7 mouse cellular contexts compared by ENCODE assay signal in genomic region chr4:106989226-106989983, GRCm38 (mm10).
DNase-seq lines count a peak whose midpoint lies in the region; ATAC-seq lines count a peak whose summit lies in the region.

No protein-coding gene starts in this region.

- DNase-seq in lung, postnatal 25 days (ENCODE audit: low spot score) = no peak
- DNase-seq in cerebellum, adult 11 months = peak; percentile 49
- DNase-seq in gastrocnemius, postnatal 25 days = no peak
- no peak for DNase-seq in spleen, postnatal 14 days (ENCODE audit: low spot score in 2 of 2)

- 61% methylated on average over 10 of the region's 10 CpGs for WGBS in lung, embryonic 16.5 days
- WGBS in forebrain, embryonic 13.5 days = 6% methylated on average over 10 of the region's 10 CpGs
- WGBS in midbrain, embryonic 15.5 days = 7% methylated on average over 10 of the region's 10 CpGs

- no peaks in the 10 kb centered on the region for H3K27me3 ChIP-seq in lung, embryonic 16.5 days (ENCODE audit: control insufficient read depth, insufficient read depth, low read depth, low read length)
- no peaks in the 10 kb centered on the region for H3K27me3 ChIP-seq in forebrain, embryonic 13.5 days
- H3K27me3 ChIP-seq in midbrain, embryonic 15.5 days (replicated peaks) = no peaks in the 10 kb centered on the region

- peaks cover 37% of the 10 kb centered on the region for H3K4me1 ChIP-seq in lung, embryonic 16.5 days (replicated peaks; ENCODE audit: control insufficient read depth, insufficient read depth, low read length)
- peaks cover 98% of the 10 kb centered on the region for H3K4me1 ChIP-seq in forebrain, embryonic 13.5 days
- H3K4me1 ChIP-seq in midbrain, embryonic 15.5 days = peaks cover 89% of the 10 kb centered on the region

- H3K9me3 ChIP-seq in lung, embryonic 16.5 days (ENCODE audit: control insufficient read depth, low read length) = no peaks in the 10 kb centered on the region
- no peaks in the 10 kb centered on the region for H3K9me3 ChIP-seq in forebrain, embryonic 13.5 days (replicated peaks)
- H3K9me3 ChIP-seq in midbrain, embryonic 15.5 days = no peaks in the 10 kb centered on the region

- no peak overlapping the region for H3K9ac ChIP-seq in lung, embryonic 16.5 days (ENCODE audit: low read length)
- peak overlapping the region; percentile 38; the same call in 1 of the 2 replicates for H3K9ac ChIP-seq in forebrain, embryonic 13.5 days
- H3K9ac ChIP-seq in midbrain, embryonic 15.5 days = no peak overlapping the region

- H3K36me3 ChIP-seq in lung, embryonic 16.5 days (ENCODE audit: control insufficient read depth, insufficient read depth, low read length) = no peaks in the 10 kb centered on the region
- no peaks in the 10 kb centered on the region for H3K36me3 ChIP-seq in forebrain, embryonic 13.5 days (ENCODE audit: poor library complexity, severe bottlenecking)
- H3K36me3 ChIP-seq in midbrain, embryonic 15.5 days (replicated peaks) = no peaks in the 10 kb centered on the region

- no peak overlapping the region for H3K4me3 ChIP-seq in lung, embryonic 16.5 days (ENCODE audit: low read length)
- H3K4me3 ChIP-seq in forebrain, embryonic 13.5 days = no peak overlapping the region
- no peak overlapping the region for H3K4me3 ChIP-seq in midbrain, embryonic 15.5 days

- H3K4me2 ChIP-seq in lung, embryonic 16.5 days (ENCODE audit: low read depth, low read length) = no peak overlapping the region
- H3K4me2 ChIP-seq in forebrain, embryonic 13.5 days = peak overlapping the region; percentile 27
- no peak overlapping the region; the same call in 1 of the 2 replicates for H3K4me2 ChIP-seq in midbrain, embryonic 15.5 days

- no peak for ATAC-seq in lung, embryonic 16.5 days (ENCODE audit: low read depth)
- peak; percentile 29 for ATAC-seq in forebrain, embryonic 13.5 days
- peak; percentile 38; the same call in 1 of the 2 replicates for ATAC-seq in midbrain, embryonic 15.5 days (replicated peaks)

- H3K27ac ChIP-seq in lung, embryonic 16.5 days (ENCODE audit: low read length) = 0 out of 2 replicates have a peak overlapping the region, but pooled peaks have one; percentile 3
- peak overlapping the region; percentile 86 for H3K27ac ChIP-seq in forebrain, embryonic 13.5 days
- H3K27ac ChIP-seq in midbrain, embryonic 15.5 days = peak overlapping the region; percentile 63

Comparison
In these comparisons a context has a peak if more than half of its experiments do, and no peak if none do; other contexts are left out.
1. H3K27ac ChIP-seq: peak in every context shown above with its lines; median percentile 86 in forebrain, embryonic 13.5 days; 63 in midbrain, embryonic 15.5 days; 3 in lung, embryonic 16.5 days.